Mouse (Mus musculus) cortical plate, adult 2 months (tissue): ENCODE data around the gene Vps36.

Experiments
- CTCF ChIP-seq: fragments of 200-500 bp; IDR thresholded peaks from 2 replicates; pipeline ENCODE4 v1.5.1; 2011; ENCODE audit warnings: mild to moderate bottlenecking, control low read depth, low read length; ENCODE audit not compliant: insufficient read depth; ENCODE audit errors: extremely low read depth
- POLR2A ChIP-seq: fragments of 200-500 bp; IDR thresholded peaks from 2 replicates; pipeline ENCODE4 v1.6.1; 2011; ENCODE audit warnings: mild to moderate bottlenecking, low read length, control low read depth; ENCODE audit not compliant: insufficient read depth; ENCODE audit errors: extremely low read depth

DNA sequence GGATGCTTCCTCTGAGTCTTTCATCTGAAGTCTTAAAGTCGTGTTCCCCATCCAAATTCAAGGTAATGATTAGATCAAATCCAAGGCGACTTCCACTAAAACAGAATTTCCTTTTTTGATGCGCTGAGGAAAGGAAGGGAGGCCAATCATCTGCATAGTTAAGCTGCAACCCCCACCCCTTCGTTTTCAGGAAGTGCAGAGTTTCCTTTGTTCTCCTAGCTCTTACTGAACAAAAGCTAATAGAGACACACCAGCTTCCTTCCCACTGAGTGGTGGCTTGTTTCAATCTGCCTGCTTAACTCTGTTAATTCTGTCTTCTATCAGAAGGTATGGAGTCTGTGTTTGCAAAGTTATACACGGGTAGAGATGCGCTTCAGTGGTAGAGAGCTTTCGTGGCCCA, 36.0 kb downstream of the Vps36 start:
- TF ChIP-seq CTCF (no peak), POLR2A (no peak)
